Mouse (Mus musculus) G1E (cell line): Measurements from ENCODE around the gene Ccn6.

Experiments
- CTCF ChIP-seq: IDR thresholded peaks from 2 replicates; pipeline ENCODE4 v1.5.1; 2012; ENCODE audit warnings: low read depth, low read length, inconsistent platforms, mixed read lengths
- POLR2AphosphoS5 ChIP-seq: IDR thresholded peaks from 2 replicates; pipeline ENCODE4 v1.6.1; 2012; ENCODE audit warnings: low read depth, low read length, inconsistent platforms; ENCODE audit not compliant: insufficient replicate concordance
- TAL1 ChIP-seq: conservative IDR thresholded peaks from 2 replicates; pipeline ENCODE4 v1.6.1; 2012; ENCODE audit warnings: low read depth, low read length, inconsistent platforms, mixed read lengths

GRCm38 (mm10) chr10:39171134-39171533 is 7.5 kb upstream of the Ccn6 start:
- TF ChIP-seq CTCF (peak; percentile 64), TAL1 (no peak), POLR2AphosphoS5 (no peak)
